Mouse (Mus musculus): ENCODE data around the gene Xrra1. TPM values are rescaled to one million over a fixed set of nuclear protein-coding genes. Genes with fewer than 3 reads are reported as not detected.

Xrra1 gene
- polyA plus RNA-seq, 1 experiment from 2014 or later, result 0.55 TPM

- peaks cover 8% of the 10 kb centered on the region; the same call in 1 of the 2 replicates for H3K4me1 ChIP-seq
- H3K27me3 ChIP-seq, result no peaks in the 10 kb centered on the region; the same call in 1 of the 2 replicates
- H3K9ac ChIP-seq (replicated peaks), result peak within 1 kb of the TSS; percentile 57
- H3K36me3 ChIP-seq, result no peaks in the 10 kb centered on the region
- ATAC-seq (ENCODE audit: low FRiP score, low read depth), result peak; percentile 93
- no peaks in the 10 kb centered on the region for H3K9me3 ChIP-seq
- peak within 1 kb of the TSS; percentile 47 for H3K4me3 ChIP-seq
- peak within 1 kb of the TSS; percentile 22; the same call in 1 of the 2 replicates for H3K27ac ChIP-seq (replicated peaks)
- H3K4me2 ChIP-seq (replicated peaks), result peak within 1 kb of the TSS; percentile 67
- 0% methylated on average over 26 of the region's 26 CpGs for WGBS
Measured at GRCm38 (mm10) chr7:99828083-99828570, 30.8 kb upstream of the Xrra1 start, which contains the start of gene Neu3. Gene Neu3, minus strand, starts transcription at chr7:99828417.

- Histone ChIP-seq H3K27me3 (no peaks in the 10 kb centered on the region), H3K36me3 (peaks cover 24% of the 10 kb centered on the region), H3K9me3 (no peaks in the 10 kb centered on the region), H3K27ac (replicated peaks) (no peak overlapping the region), H3K4me2 (replicated peaks) (no peak overlapping the region), H3K4me1 (0 out of 2 replicates have a peak, but pooled peaks cover 2% of the 10 kb centered on the region), H3K4me3 (no peak overlapping the region), H3K9ac (replicated peaks) (no peak overlapping the region)
- ATAC-seq (ENCODE audit: low FRiP score, low read depth), result no peak
- WGBS, result 90% methylated on average over 5 of the region's 5 CpGs
Measured at GRCm38 (mm10) chr7:99833115-99833845, 25.6 kb upstream of the Xrra1 start.

GRCm38 (mm10) chr7:99833846-99834222 is 25.1 kb upstream of the Xrra1 start:
- H3K4me2 ChIP-seq (replicated peaks), result no peak overlapping the region
- 86% methylated on average over 2 of the region's 2 CpGs for WGBS
- H3K27ac ChIP-seq (replicated peaks), result no peak overlapping the region
- H3K27me3 ChIP-seq, result no peaks in the 10 kb centered on the region
- no peak for ATAC-seq (ENCODE audit: low FRiP score, low read depth)
- no peaks in the 10 kb centered on the region for H3K9me3 ChIP-seq
- H3K4me1 ChIP-seq, result no peaks in the 10 kb centered on the region
- H3K4me3 ChIP-seq, result no peak overlapping the region
- peaks cover 29% of the 10 kb centered on the region for H3K36me3 ChIP-seq
- H3K9ac ChIP-seq (replicated peaks), result no peak overlapping the region

GRCm38 (mm10) chr7:99834314-99834853 is 24.5 kb upstream of the Xrra1 start:
- Histone ChIP-seq H3K4me2 (replicated peaks) (no peak overlapping the region), H3K9me3 (no peaks in the 10 kb centered on the region), H3K27ac (replicated peaks) (no peak overlapping the region), H3K36me3 (peaks cover 32% of the 10 kb centered on the region), H3K27me3 (no peaks in the 10 kb centered on the region), H3K9ac (replicated peaks) (no peak overlapping the region), H3K4me1 (no peaks in the 10 kb centered on the region), H3K4me3 (no peak overlapping the region)
- 90% methylated on average over 5 of the region's 5 CpGs for WGBS
- no peak for ATAC-seq (ENCODE audit: low FRiP score, low read depth)

- H3K9me3 ChIP-seq, result no peaks in the 10 kb centered on the region
- H3K4me2 ChIP-seq (replicated peaks), result no peak overlapping the region
- ATAC-seq (ENCODE audit: low FRiP score, low read depth), result no peak
- peaks cover 56% of the 10 kb centered on the region for H3K36me3 ChIP-seq
- H3K4me1 ChIP-seq, result no peaks in the 10 kb centered on the region
- H3K4me3 ChIP-seq, result no peak overlapping the region
- WGBS, result 70% methylated on average over 4 of the region's 4 CpGs
- H3K27me3 ChIP-seq, result no peaks in the 10 kb centered on the region
- no peak overlapping the region for H3K27ac ChIP-seq (replicated peaks)
- no peak overlapping the region for H3K9ac ChIP-seq (replicated peaks)
Measured at GRCm38 (mm10) chr7:99836781-99837180, 22.1 kb upstream of the Xrra1 start.

GRCm38 (mm10) chr7:99837358-99838071 is 21.4 kb upstream of the Xrra1 start:
- Histone ChIP-seq H3K4me2 (replicated peaks) (no peak overlapping the region), H3K27ac (replicated peaks) (no peak overlapping the region), H3K4me3 (no peak overlapping the region), H3K27me3 (no peaks in the 10 kb centered on the region), H3K9me3 (no peaks in the 10 kb centered on the region), H3K9ac (replicated peaks) (no peak overlapping the region), H3K36me3 (peaks cover 64% of the 10 kb centered on the region), H3K4me1 (no peaks in the 10 kb centered on the region)
- no peak for ATAC-seq (ENCODE audit: low FRiP score, low read depth)
- 82% methylated on average over 6 of the region's 6 CpGs for WGBS

GRCm38 (mm10) chr7:99838241-99838640 is 20.7 kb upstream of the Xrra1 start:
- Histone ChIP-seq H3K27ac (replicated peaks) (no peak overlapping the region), H3K4me1 (no peaks in the 10 kb centered on the region), H3K36me3 (peaks cover 71% of the 10 kb centered on the region), H3K4me3 (no peak overlapping the region), H3K9ac (replicated peaks) (no peak overlapping the region), H3K27me3 (no peaks in the 10 kb centered on the region), H3K4me2 (replicated peaks) (no peak overlapping the region), H3K9me3 (no peaks in the 10 kb centered on the region)
- 91% methylated on average over 3 of the region's 3 CpGs for WGBS
- ATAC-seq (ENCODE audit: low FRiP score, low read depth), result no peak

- Histone ChIP-seq H3K4me2 (replicated peaks) (no peak overlapping the region), H3K27ac (replicated peaks) (no peak overlapping the region), H3K4me3 (no peak overlapping the region), H3K9ac (replicated peaks) (no peak overlapping the region), H3K4me1 (no peaks in the 10 kb centered on the region), H3K27me3 (no peaks in the 10 kb centered on the region), H3K9me3 (no peaks in the 10 kb centered on the region), H3K36me3 (peaks cover 75% of the 10 kb centered on the region)
- ATAC-seq (ENCODE audit: low FRiP score, low read depth), result no peak
- 98% methylated on average over 8 of the region's 8 CpGs for WGBS
Measured at GRCm38 (mm10) chr7:99845533-99846236, 13.2 kb upstream of the Xrra1 start.

- Histone ChIP-seq H3K27me3 (no peaks in the 10 kb centered on the region), H3K9ac (replicated peaks) (no peak overlapping the region), H3K9me3 (no peaks in the 10 kb centered on the region), H3K4me1 (peaks cover 10% of the 10 kb centered on the region; the same call in 1 of the 2 replicates), H3K36me3 (peaks cover 50% of the 10 kb centered on the region), H3K4me2 (replicated peaks) (no peak overlapping the region), H3K4me3 (no peak overlapping the region), H3K27ac (replicated peaks) (peak overlapping the region; percentile 39; the same call in 1 of the 2 replicates)
- 75% methylated on average over 5 of the region's 5 CpGs for WGBS
- ATAC-seq (ENCODE audit: low FRiP score, low read depth), result no peak
Measured at GRCm38 (mm10) chr7:99850534-99850933, 8.4 kb upstream of the Xrra1 start.

- no peak for ATAC-seq (ENCODE audit: low FRiP score, low read depth)
- peaks cover 44% of the 10 kb centered on the region for H3K36me3 ChIP-seq
- 58% methylated on average over 1 of the region's 1 CpGs for WGBS
Measured at GRCm38 (mm10) chr7:99851121-99851520, 7.8 kb upstream of the Xrra1 start.

GRCm38 (mm10) chr7:99851618-99852017 is 7.3 kb upstream of the Xrra1 start:
- H3K4me2 ChIP-seq (replicated peaks), result no peak overlapping the region
- no peak overlapping the region for H3K9ac ChIP-seq (replicated peaks)
- ATAC-seq (ENCODE audit: low FRiP score, low read depth), result no peak
- no peaks in the 10 kb centered on the region for H3K9me3 ChIP-seq
- no peak overlapping the region for H3K27ac ChIP-seq (replicated peaks)
- no peak overlapping the region for H3K4me3 ChIP-seq
- H3K27me3 ChIP-seq, result no peaks in the 10 kb centered on the region
- peaks cover 43% of the 10 kb centered on the region for H3K36me3 ChIP-seq
- 92% methylated on average over 6 of the region's 6 CpGs for WGBS
- H3K4me1 ChIP-seq, result peaks cover 15% of the 10 kb centered on the region

More at GRCm38 (mm10) chr7:99851121-99851520, 7.8 kb upstream of the Xrra1 start:
- Histone ChIP-seq H3K27ac (replicated peaks) (peak overlapping the region; percentile 39; the same call in 1 of the 2 replicates), H3K9me3 (no peaks in the 10 kb centered on the region), H3K4me3 (no peak overlapping the region), H3K4me1 (peaks cover 10% of the 10 kb centered on the region; the same call in 1 of the 2 replicates), H3K27me3 (no peaks in the 10 kb centered on the region), H3K4me2 (replicated peaks) (no peak overlapping the region), H3K9ac (replicated peaks) (no peak overlapping the region)

Measured in midbrain, embryonic 12.5 days (tissue).